Comparison of ENCODE assay signal across 8 mouse cellular contexts in the genomic region with DNA sequence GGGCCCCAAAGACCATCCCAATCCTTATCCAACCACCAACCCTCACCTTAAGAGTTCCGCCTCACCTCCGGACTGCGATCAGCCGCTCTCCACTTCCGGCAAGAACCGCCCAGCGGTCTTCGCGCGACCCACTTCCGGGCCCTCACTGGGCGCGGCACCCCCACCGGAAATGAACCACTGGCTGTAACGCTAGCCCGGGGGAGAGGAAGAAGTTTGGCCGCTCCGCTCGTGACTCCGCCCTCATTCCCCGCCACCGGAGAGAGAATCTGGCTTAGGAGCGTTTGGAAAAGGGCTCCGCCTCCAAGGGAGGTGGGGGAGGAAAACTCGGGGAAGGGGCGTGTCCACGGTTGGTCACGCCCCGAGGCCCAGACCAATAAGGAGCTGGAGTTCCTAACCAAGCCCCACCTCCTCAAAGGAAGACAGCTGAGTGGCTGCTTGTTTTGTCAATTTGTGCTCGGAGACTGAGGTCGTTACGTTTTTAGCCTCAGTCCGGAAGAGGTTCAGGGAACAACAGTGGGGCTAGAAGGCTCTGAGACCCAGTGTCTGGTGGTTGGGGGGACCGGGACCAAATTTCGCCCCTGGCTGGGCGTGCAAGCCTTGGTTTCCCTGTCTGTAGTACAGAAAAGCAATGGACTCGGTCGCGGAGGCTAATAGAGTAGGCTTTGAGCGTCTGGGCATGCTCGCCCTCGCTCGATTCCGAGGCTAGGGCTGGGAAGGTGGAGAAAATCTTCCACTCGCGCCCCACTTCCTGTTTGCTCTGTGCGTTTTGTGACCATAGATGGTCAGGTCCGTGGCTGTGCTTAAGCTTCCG. TPM values are rescaled to one million over a fixed set of nuclear protein-coding genes. Genes with fewer than 3 reads are reported as not detected.
A peak's percentile ranks its signal among the peaks of the same experiment; 100 is the strongest.
DNase-seq lines count a peak whose midpoint lies in the region; ATAC-seq and TF ChIP-seq lines count a peak whose summit lies in the region.

Gene Cap1, minus strand, starts transcription at position 289 of the 811 bp plus-strand sequence.

- H3K9me3 ChIP-seq in G1E (replicated peaks), result no peaks in the 10 kb centered on the region
- H3K9me3 ChIP-seq in forebrain, embryonic 16.5 days (ENCODE audit: control insufficient read depth, low read length), result no peaks in the 10 kb centered on the region
- no peaks in the 10 kb centered on the region for H3K9me3 ChIP-seq in lung, embryonic 14.5 days (ENCODE audit: low read depth, low read length)

- peak within 1 kb of the TSS; percentile 89 for H3K4me2 ChIP-seq in forebrain, embryonic 16.5 days (ENCODE audit: low read length)
- peak within 1 kb of the TSS; percentile 74 for H3K4me2 ChIP-seq in lung, embryonic 14.5 days

- peaks cover 38% of the 10 kb centered on the region for H3K4me1 ChIP-seq in G1E (ENCODE audit: insufficient read depth, low read depth, low read length)
- H3K4me1 ChIP-seq in forebrain, embryonic 16.5 days (replicated peaks; ENCODE audit: control insufficient read depth, insufficient read depth, low read length), result peaks cover 44% of the 10 kb centered on the region
- H3K4me1 ChIP-seq in lung, embryonic 14.5 days (ENCODE audit: insufficient read depth), result peaks cover 13% of the 10 kb centered on the region
- H3K4me1 ChIP-seq in olfactory bulb, adult 2 months (ENCODE audit: control insufficient read depth, insufficient read depth, low read length), result peaks cover 5% of the 10 kb centered on the region
- peaks cover 8% of the 10 kb centered on the region for H3K4me1 ChIP-seq in thymus, adult 2 months (replicated peaks; ENCODE audit: control insufficient read depth, insufficient read depth, low read length)

- H3K27me3 ChIP-seq in G1E (ENCODE audit: insufficient read depth, low read length), result no peaks in the 10 kb centered on the region
- H3K27me3 ChIP-seq in forebrain, embryonic 16.5 days (replicated peaks; ENCODE audit: control insufficient read depth, insufficient read depth, low read length), result no peaks in the 10 kb centered on the region
- no peaks in the 10 kb centered on the region for H3K27me3 ChIP-seq in lung, embryonic 14.5 days (ENCODE audit: insufficient read depth, low read length)
- no peaks in the 10 kb centered on the region for H3K27me3 ChIP-seq in thymus, adult 2 months (ENCODE audit: control insufficient read depth, insufficient read depth, low read length)

- peak within 1 kb of the TSS; percentile 88 for H3K9ac ChIP-seq in forebrain, embryonic 16.5 days (replicated peaks; ENCODE audit: low read depth, low read length)
- H3K9ac ChIP-seq in lung, embryonic 14.5 days, result peak within 1 kb of the TSS; percentile 82

- H3K4me3 ChIP-seq in G1E (ENCODE audit: low read depth, low read length), result peak within 1 kb of the TSS; percentile 80
- H3K4me3 ChIP-seq in forebrain, embryonic 16.5 days (replicated peaks; ENCODE audit: low read length), result peak within 1 kb of the TSS; percentile 69
- peak within 1 kb of the TSS; percentile 76 for H3K4me3 ChIP-seq in layer of hippocampus, adult 2 months
- peak within 1 kb of the TSS; percentile 87 for H3K4me3 ChIP-seq in lung, embryonic 14.5 days (ENCODE audit: low read depth, low read length)
- H3K4me3 ChIP-seq in olfactory bulb, adult 2 months (ENCODE audit: insufficient read depth, low read depth, low read length), result peak within 1 kb of the TSS; percentile 72
- H3K4me3 ChIP-seq in thymus, adult 2 months (ENCODE audit: control insufficient read depth, insufficient read depth, low read length), result peak within 1 kb of the TSS; percentile 96

- peak within 1 kb of the TSS; percentile 100 for H3K27ac ChIP-seq in forebrain, embryonic 16.5 days (ENCODE audit: low read length)
- peak within 1 kb of the TSS; percentile 100 for H3K27ac ChIP-seq in layer of hippocampus, adult 2 months
- H3K27ac ChIP-seq in lung, embryonic 14.5 days (ENCODE audit: low read depth), result peak within 1 kb of the TSS; percentile 100
- peak within 1 kb of the TSS; percentile 98 for H3K27ac ChIP-seq in olfactory bulb, adult 2 months (ENCODE audit: insufficient read depth, low read depth, low read length)
- H3K27ac ChIP-seq in thymus, adult 2 months (ENCODE audit: control insufficient read depth, insufficient read depth, low read length), result peak within 1 kb of the TSS; percentile 94

- no peak for TF ChIP-seq CTCF in G1E (IDR thresholded peaks at IDR 0.05; ENCODE audit: low read depth, low read length)
- no peak for TF ChIP-seq CTCF in layer of hippocampus, adult 2 months (conservative IDR thresholded peaks at IDR 0.05)
- TF ChIP-seq CTCF in lung, embryonic 14.5 days (IDR thresholded peaks at IDR 0.05; ENCODE audit: low read depth), result no peak
- no peak for TF ChIP-seq CTCF in olfactory bulb, adult 2 months (IDR thresholded peaks at IDR 0.05; ENCODE audit: insufficient read depth, low read depth, low read length)
- TF ChIP-seq CTCF in thymus, adult 2 months (IDR thresholded peaks at IDR 0.05; ENCODE audit: borderline replicate concordance, control insufficient read depth, extremely low read depth, insufficient read depth, low read length, poor library complexity), result peak; percentile 72; the same call in 1 of the 2 replicates

- peak; percentile 87 for ATAC-seq in G1E (ENCODE audit: extremely low read depth, insufficient number of reproducible peaks, low FRiP score, poor library complexity, severe bottlenecking)
- ATAC-seq in forebrain, embryonic 16.5 days, result peak; percentile 94
- ATAC-seq in lung, embryonic 14.5 days (ENCODE audit: insufficient read depth), result peak; percentile 96

- WGBS in forebrain, embryonic 16.5 days, result under 1% methylated on average over 49 of the region's 49 CpGs
- under 1% methylated on average over 49 of the region's 49 CpGs for WGBS in lung, embryonic 14.5 days
- WGBS in olfactory bulb, adult 2 months, result under 1% methylated on average over 49 of the region's 49 CpGs
- WGBS in thymus, adult 2 months, result under 1% methylated on average over 49 of the region's 49 CpGs

- peak; percentile 92 for DNase-seq in G1E (ENCODE audit: low spot score)
- peak; percentile 95 to 96 for DNase-seq in cerebellum, adult 18-20 months
- peak; percentile 95 to 96 for DNase-seq in heart, postnatal 36 days
- peak; percentile 97 to 99 for DNase-seq in layer of hippocampus, adult 2 months (ENCODE audit: low spot score in 2 of 2)
- DNase-seq in lung, embryonic 14.5 days, result peak; percentile 99
- DNase-seq in thymus, adult 2 months, result peak; percentile 93

- intact Hi-C loops in heart, postnatal 36 days (cut with DNase I), result loop anchor here (1.0 kb wide), 1 partner anchor 50 kb away; the partner anchor contains the start of gene Ppt1

- TF ChIP-seq POLR2A in olfactory bulb, adult 2 months (IDR thresholded peaks at IDR 0.05; ENCODE audit: insufficient read depth, low read depth, low read length), result peak; percentile 95
- TF ChIP-seq POLR2A in thymus, adult 2 months (IDR thresholded peaks at IDR 0.05; ENCODE audit: control insufficient read depth, extremely low read depth, insufficient read depth, low read length, poor library complexity), result peak; percentile 98

- H3K36me3 ChIP-seq in G1E (replicated peaks), result peaks cover 16% of the 10 kb centered on the region
- no peaks in the 10 kb centered on the region for H3K36me3 ChIP-seq in forebrain, embryonic 16.5 days (ENCODE audit: control insufficient read depth, insufficient read depth)
- H3K36me3 ChIP-seq in lung, embryonic 14.5 days (ENCODE audit: insufficient read depth), result 0 out of 2 replicates have a peak, but pooled peaks cover 3% of the 10 kb centered on the region
- H3K36me3 ChIP-seq in thymus, adult 2 months (ENCODE audit: control insufficient read depth, insufficient read depth, low read length), result no peaks in the 10 kb centered on the region

RNA-seq across cellular contexts. Expression of gene Cap1, which starts in this region (rescaled TPM):
- total RNA-seq in G1E (2014; fragmentation: Nextera tagmentation), result 186 and 190 TPM in 2 replicates
- total RNA-seq in G1E (2017), result 230 and 256 TPM in 2 replicates
- 21.1 and 28.2 TPM in 2 replicates for polyA plus RNA-seq in G1E (2012)
- polyA plus RNA-seq in forebrain, embryonic 16.5 days (2015; fragmentation: Nextera tagmentation; extraction: Ambion mirVana), result 77.5 and 80.8 TPM in 2 replicates
- total RNA-seq in heart, postnatal 36 days (2021), result 10 to 100 TPM; 50.6 to 56.1 TPM
- total RNA-seq in layer of hippocampus, adult 2 months (2021), result 100 to 1,000 TPM; 296 to 316 TPM
- 79.9 and 80.6 TPM in 2 replicates for polyA plus RNA-seq in lung, embryonic 14.5 days (2014; fragmentation: Nextera tagmentation; extraction: Ambion mirVana)
- polyA plus RNA-seq in olfactory bulb, adult 2 months (2012; ENCODE audit: insufficient read depth, insufficient read length, low replicate concordance, missing spikeins), result 117 TPM in 1 of 2 replicates, not detected in the other
- polyA plus RNA-seq in thymus, adult 2 months (2012; rRNA removed), result 192 and 203 TPM in 2 replicates

Comparison
In these comparisons a context has a peak if more than half of its experiments do, and no peak if none do; other contexts are left out.
1. Peak in every context shown above with its lines: DNase-seq, ATAC-seq, H3K4me3 ChIP-seq and H3K27ac ChIP-seq.